Mouse (Mus musculus): ENCODE measurements around the gene Hras.

DNA sequence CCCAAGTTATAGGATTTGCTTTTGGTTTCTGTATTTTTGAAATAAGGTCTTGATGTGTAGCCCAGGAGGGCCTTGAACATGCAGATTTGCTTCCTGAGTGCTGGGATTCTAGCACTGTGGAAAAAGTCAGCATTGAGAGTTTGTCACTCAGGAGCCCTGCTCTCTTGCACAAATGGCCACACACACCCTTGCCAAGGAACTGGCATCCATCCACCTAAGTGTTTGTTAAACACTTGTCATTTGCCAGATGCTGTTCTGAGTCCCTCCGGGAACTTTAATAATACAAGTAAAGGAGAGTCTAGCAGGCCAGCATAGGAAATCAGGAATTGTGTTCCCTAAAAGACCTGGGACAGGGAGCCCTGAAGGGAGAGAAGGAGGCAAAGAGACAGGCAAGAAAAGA is 24.5 kb downstream of the Hras start:
- TF ChIP-seq EP300 (IDR thresholded peaks at IDR 0.05; ENCODE audit: low read depth) = no peak
- no peak for TF ChIP-seq CTCF (IDR thresholded peaks at IDR 0.05; ENCODE audit: low read depth)

Data from liver, postnatal 0 days (tissue).